In genomic region chr16:24326046-24326445, GRCm38 (mm10) we compare ENCODE assay signal across 12 mouse cellular contexts.
A peak's percentile ranks its signal among the peaks of the same experiment; 100 is the strongest.
DNase-seq lines count a peak whose midpoint lies in the region; ATAC-seq lines count a peak whose summit lies in the region.
"Had no signal": no experiment of that assay in that cellular context is flagged by ENCODE, and none has a peak within 500 bp of the region (broad histone marks: within the 10 kb centered on the region; RNA-seq: fewer than 3 reads in every experiment).

No protein-coding gene starts in this region.

- no peaks in the 10 kb centered on the region for H3K4me1 ChIP-seq in intestine, embryonic 16.5 days (ENCODE audit: control insufficient read depth, insufficient read depth, low read length)
- H3K4me1 ChIP-seq: lung, embryonic 15.5 days; midbrain, embryonic 15.5 days had no signal

- ATAC-seq in intestine, embryonic 16.5 days = no peak
- ATAC-seq: midbrain, embryonic 15.5 days had no signal

- no peak overlapping the region for H3K4me2 ChIP-seq in intestine, embryonic 16.5 days (ENCODE audit: low read depth, low read length)
- H3K4me2 ChIP-seq: lung, embryonic 15.5 days; midbrain, embryonic 15.5 days had no signal

- no peak overlapping the region for H3K4me3 ChIP-seq in intestine, embryonic 16.5 days (ENCODE audit: low read length)
- H3K4me3 ChIP-seq: lung, embryonic 15.5 days; midbrain, embryonic 15.5 days had no signal

- peak; percentile 36 for DNase-seq in cerebellum, adult 11-12 months
- DNase-seq in cerebellum, adult 8-10 months = no peak
- peak; percentile 32 for DNase-seq in kidney, adult 9 months
- no peak for DNase-seq in kidney, adult 11 months
- peak; percentile 20 for DNase-seq in brain, adult 2 months (ENCODE audit: low read depth, low spot score)
- DNase-seq in layer of hippocampus, adult 8-10 months (ENCODE audit: low spot score in 2 of 2) = peak; percentile 53 to 55
- no peak for DNase-seq in thymus, postnatal 10 days (ENCODE audit: low spot score in 2 of 2)
- DNase-seq: cerebellum, postnatal 25 days; kidney, adult 18-20 months had no signal

- H3K9me3 ChIP-seq in intestine, embryonic 16.5 days (ENCODE audit: control insufficient read depth, low read length) = no peaks in the 10 kb centered on the region
- H3K9me3 ChIP-seq: lung, embryonic 15.5 days; midbrain, embryonic 15.5 days had no signal

- H3K9ac ChIP-seq in intestine, embryonic 16.5 days (ENCODE audit: low read depth, low read length) = no peak overlapping the region
- H3K9ac ChIP-seq: lung, embryonic 15.5 days; midbrain, embryonic 15.5 days had no signal

- no peak overlapping the region for H3K27ac ChIP-seq in intestine, embryonic 16.5 days (ENCODE audit: low read length)
- H3K27ac ChIP-seq: lung, embryonic 15.5 days; midbrain, embryonic 15.5 days had no signal

- 90% methylated on average over 5 of the region's 5 CpGs for WGBS in intestine, embryonic 16.5 days

- no peaks in the 10 kb centered on the region for H3K36me3 ChIP-seq in intestine, embryonic 16.5 days (ENCODE audit: control insufficient read depth, insufficient read depth, low read length)
- H3K36me3 ChIP-seq: lung, embryonic 15.5 days; midbrain, embryonic 15.5 days had no signal

- no peaks in the 10 kb centered on the region for H3K27me3 ChIP-seq in intestine, embryonic 16.5 days (replicated peaks; ENCODE audit: control insufficient read depth, insufficient read depth, low read length)
- H3K27me3 ChIP-seq: lung, embryonic 15.5 days; midbrain, embryonic 15.5 days had no signal

Comparison
In these comparisons a context has a peak if more than half of its experiments do, and no peak if none do; other contexts are left out.
1. DNase-seq: peak in cerebellum, adult 11-12 months (single experiment), kidney, adult 9 months (single experiment), brain, adult 2 months (single experiment) and layer of hippocampus, adult 8-10 months (2 of 2); none in cerebellum, adult 8-10 months (single experiment), kidney, adult 11 months (single experiment) and thymus, postnatal 10 days (0 of 2).